Mouse (Mus musculus) C2C12 (cell line): Measurements from ENCODE around the gene Sorcs2.

Source experiments
- CEBPB ChIP-seq: IDR thresholded peaks from one replicate; pipeline ENCODE4 v1.6.1; 2011; ENCODE audit warnings: low read depth, mild to moderate bottlenecking, control low read depth, moderate library complexity
- CTCF ChIP-seq: IDR thresholded peaks from one replicate; pipeline ENCODE4 v1.5.1; 2011; ENCODE audit not compliant: control insufficient read depth, insufficient read depth, insufficient read length

GRCm38 (mm10) chr5:36205397-36205796, 192.5 kb downstream of the Sorcs2 start:
- TF ChIP-seq CEBPB = no peak
- TF ChIP-seq CTCF = no peak
